Mouse (Mus musculus): Measurements from ENCODE around the gene Lrrc59. TPM values are rescaled to one million over a fixed set of nuclear protein-coding genes. Genes with fewer than 3 reads are reported as not detected.
"Not testable (repeated sequence)": the region's sequence is repeated elsewhere in the genome, so short reads cannot be mapped to it uniquely, and the experiment has no call there.

Gene Lrrc59
- total RNA-seq, 2 experiments from 2014 or later: 90.1 to 93.1 TPM

GRCm38 (mm10) chr11:94676754-94677606, 47.4 kb downstream of the Lrrc59 start, which contains the start of gene Xylt2:
TSS of gene Xylt2 (minus strand) at chr11:94677515.
- DNase-seq (ENCODE audit: extremely low spot score in 1 of 2, low spot score in 2 of 2): peak; percentile 87 to 90
- intact Hi-C loops (cut with DNase I): no loop called here
- TF ChIP-seq CTCF (IDR thresholded peaks at IDR 0.05): no peak
- Histone ChIP-seq H3K27ac (peak within 1 kb of the TSS; percentile 88), H3K4me3 (peak within 1 kb of the TSS; percentile 83)

GRCm38 (mm10) chr11:94677607-94678145, 48.1 kb downstream of the Lrrc59 start:
- Histone ChIP-seq H3K27ac (no peak overlapping the region; the same call in 1 of the 2 replicates), H3K4me3 (peak overlapping the region; percentile 83)
- intact Hi-C loops (cut with DNase I): no loop called here
- no peak for TF ChIP-seq CTCF (IDR thresholded peaks at IDR 0.05)
- DNase-seq (ENCODE audit: extremely low spot score in 1 of 2, low spot score in 2 of 2): no peak

GRCm38 (mm10) chr11:94680639-94681038, 51.1 kb downstream of the Lrrc59 start:
- Histone ChIP-seq H3K4me3 (no peak overlapping the region), H3K27ac (no peak overlapping the region)
- TF ChIP-seq CTCF (IDR thresholded peaks at IDR 0.05): peak; percentile 9
- no peak for DNase-seq (ENCODE audit: extremely low spot score in 1 of 2, low spot score in 2 of 2)
- intact Hi-C loops (cut with DNase I): no loop called here

GRCm38 (mm10) chr11:94681640-94682039, 52.1 kb downstream of the Lrrc59 start:
- no peak for TF ChIP-seq CTCF (IDR thresholded peaks at IDR 0.05)
- DNase-seq (ENCODE audit: extremely low spot score in 1 of 2, low spot score in 2 of 2): no peak
- Histone ChIP-seq H3K27ac (no peak overlapping the region), H3K4me3 (no peak overlapping the region)
- intact Hi-C loops (cut with DNase I): no loop called here

- DNase-seq (ENCODE audit: extremely low spot score in 1 of 2, low spot score in 2 of 2): no peak
- Histone ChIP-seq H3K27ac (no peak overlapping the region), H3K4me3 (no peak overlapping the region)
- intact Hi-C loops (cut with DNase I): no loop called here
- no peak for TF ChIP-seq CTCF (IDR thresholded peaks at IDR 0.05)
Measured at GRCm38 (mm10) chr11:94682427-94682826, 52.9 kb downstream of the Lrrc59 start.

- intact Hi-C loops (cut with DNase I): no loop called here
- TF ChIP-seq CTCF (IDR thresholded peaks at IDR 0.05): no peak
- H3K27ac ChIP-seq: no peak overlapping the region
- H3K4me3 ChIP-seq: no peak overlapping the region
- DNase-seq (ENCODE audit: extremely low spot score in 1 of 2, low spot score in 2 of 2): no peak
Measured at GRCm38 (mm10) chr11:94687178-94687577, 57.6 kb downstream of the Lrrc59 start.

- intact Hi-C loops (cut with DNase I); H3K4me3 ChIP-seq; H3K27ac ChIP-seq; DNase-seq (ENCODE audit: extremely low spot score in 1 of 2, low spot score in 2 of 2): not testable (repeated sequence)
Measured at GRCm38 (mm10) chr11:94692502-94692901, 62.9 kb downstream of the Lrrc59 start.

Other genes starting within 250 kb of the Lrrc59 start
- gene Abcc3, start 236.8 kb upstream of the Lrrc59 start, total RNA-seq (2021): 1 to 10 TPM; 1.6 to 2.4 TPM
- 10 to 100 TPM; 93.0 to 98.7 TPM for gene Cacna1g, start 155.6 kb upstream of the Lrrc59 start, total RNA-seq (2021)
- under 1 TPM; 0.41 to 0.51 TPM for gene Spata20, start 143.6 kb upstream of the Lrrc59 start, total RNA-seq (2021)
- under 1 TPM; 0.79 TPM for gene Epn3, start 129.8 kb upstream of the Lrrc59 start, total RNA-seq (2021)
- gene Mycbpap, start 108.0 kb upstream of the Lrrc59 start, total RNA-seq (2021): 1 to 10 TPM; 8.5 to 8.9 TPM
- 10 to 100 TPM; 12.8 to 15.0 TPM for gene Rsad1, start 80.5 kb upstream of the Lrrc59 start, total RNA-seq (2021)
- gene Chad, start 64.7 kb upstream of the Lrrc59 start, total RNA-seq (2021): under 1 TPM; 0.33 to 0.34 TPM
- gene Acsf2, start 27.9 kb upstream of the Lrrc59 start, total RNA-seq (2021): 10 to 100 TPM; 14.3 to 14.4 TPM
- 10 to 100 TPM; 63.7 to 66.4 TPM for gene Mrpl27, start 24.0 kb downstream of the Lrrc59 start, total RNA-seq (2021)
- gene Eme1, start 24.2 kb downstream of the Lrrc59 start, total RNA-seq (2021): not detected
- gene Xylt2, start 47.7 kb downstream of the Lrrc59 start, total RNA-seq (2021): 10 to 100 TPM; 25.4 to 26.0 TPM
- not detected for gene Gm11541, start 74.7 kb downstream of the Lrrc59 start, total RNA-seq (2021)
- gene Cdc34b, start 112.0 kb downstream of the Lrrc59 start, total RNA-seq (2021): under 1 TPM in 1 of 2 experiments, not detected in 1; 0.58 TPM
- not detected for gene Tmem92, start 152.9 kb downstream of the Lrrc59 start, total RNA-seq (2021)

Data from left cerebral cortex, adult 2 months (tissue).